Mouse (Mus musculus) embryonic facial prominence, embryonic 14.5 days (tissue): Measurements from ENCODE around the gene Thap12. TPM values are rescaled to one million over a fixed set of nuclear protein-coding genes. Genes with fewer than 3 reads are reported as not detected.

Experiments
- ATAC-seq: fragments of 200-750 bp; cut with Nextera tagmentation; 2 replicates; pipeline ENCODE4 v1.8.0; 2017; ENCODE audit warnings: low read depth, moderate number of reproducible peaks, moderate TSS enrichment
- DNase-seq: peaks from one replicate; pipeline ENCODE4 v3.0.0-alpha.2; 2015; ENCODE audit warnings: low spot score
- H3K27ac ChIP-seq: fragments of 300-500 bp; sonication (generic); replicated peaks from 2 replicates; pipeline ENCODE4 v1.5.1; 2014; ENCODE audit warnings: low read depth, mild to moderate bottlenecking, low read length, moderate library complexity
- H3K27me3 ChIP-seq: fragments of 300-500 bp; sonication (generic); replicated peaks from 2 replicates; pipeline ENCODE4 v1.6.1; 2014; ENCODE audit warnings: low read length; ENCODE audit not compliant: control insufficient read depth, insufficient read depth
- H3K36me3 ChIP-seq: fragments of 300-500 bp; sonication (generic); 2 replicates; pipeline ENCODE4 v1.6.1; 2014; ENCODE audit warnings: low read length, mixed read lengths; ENCODE audit not compliant: control insufficient read depth, insufficient read depth
- H3K4me1 ChIP-seq: fragments of 300-500 bp; sonication (generic); 2 replicates; pipeline ENCODE4 v1.6.1; 2014; ENCODE audit warnings: antibody characterized with exemption, low read length; ENCODE audit not compliant: control insufficient read depth, insufficient read depth
- H3K4me2 ChIP-seq: fragments of 300-500 bp; sonication (generic); 2 replicates; pipeline ENCODE4 v1.6.1; 2014; ENCODE audit warnings: low read depth, mild to moderate bottlenecking, low read length, moderate library complexity, mixed read lengths
- H3K4me3 ChIP-seq: fragments of 300-500 bp; sonication (generic); 2 replicates; pipeline ENCODE4 v1.5.1; 2014; ENCODE audit warnings: low read depth, mild to moderate bottlenecking, low read length
- H3K9ac ChIP-seq: fragments of 300-500 bp; sonication (generic); 2 replicates; pipeline ENCODE4 v1.6.1; 2014; ENCODE audit warnings: low read depth, mild to moderate bottlenecking, low read length, moderate library complexity, mixed read lengths
- H3K9me3 ChIP-seq: fragments of 300-500 bp; sonication (generic); 2 replicates; pipeline ENCODE4 v1.6.1; 2016; ENCODE audit warnings: low read length; ENCODE audit not compliant: control insufficient read depth
- WGBS: fragments of 180-500 bp; shearing (Covaris S2); extraction: QIAGEN DNeasy Blood & Tissue Kit; methylation state at CpG from one replicate; pipeline ENCODE4 v1.1.7; 2014; 5-methylcytosine and 5-hydroxymethylcytosine counted together
- polyA plus RNA-seq: library from polyadenylated mRNA; unstranded; fragments of >200 nt; fragmentation: Nextera tagmentation; extraction: Ambion mirVana; gene quantifications from 2 replicates; pipeline ENCODE4 v1.2.1, GENCODE M21; 2014

The Thap12 gene
- polyA plus RNA-seq, 1 experiment from 2014 or later = 58.0 TPM

DNA sequence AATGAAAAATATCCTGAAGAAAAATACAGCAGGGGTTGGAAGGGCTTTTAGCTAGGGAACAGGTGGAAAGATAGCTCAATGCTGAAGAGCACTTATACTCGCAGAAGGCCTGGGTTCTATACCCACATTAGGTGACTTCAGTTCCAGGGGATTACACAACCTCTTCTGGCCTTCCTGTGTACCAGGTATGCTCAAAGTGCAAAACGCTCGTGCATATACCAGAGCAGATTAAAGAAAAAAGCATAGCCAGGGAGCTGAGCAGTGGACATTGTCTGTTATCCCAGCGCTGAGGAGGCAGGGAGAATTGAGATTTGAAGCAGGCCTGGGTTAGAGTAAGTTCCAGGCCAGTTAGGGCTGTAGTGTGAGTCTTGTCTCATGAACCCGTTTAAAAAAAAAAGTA, 1.4 kb downstream of the Thap12 start:
- ATAC-seq = no peak
- Histone ChIP-seq H3K9me3 (no peaks in the 10 kb centered on the region), H3K4me3 (peak overlapping the region; percentile 99), H3K4me1 (peaks cover 20% of the 10 kb centered on the region), H3K9ac (peak overlapping the region; percentile 96), H3K27me3 (no peaks in the 10 kb centered on the region), H3K27ac (no peak overlapping the region), H3K4me2 (peak overlapping the region; percentile 70), H3K36me3 (0 out of 2 replicates have a peak, but pooled peaks cover 4% of the 10 kb centered on the region)
- no peak for DNase-seq
- WGBS = 60% methylated on average over 5 of the region's 5 CpGs

DNA sequence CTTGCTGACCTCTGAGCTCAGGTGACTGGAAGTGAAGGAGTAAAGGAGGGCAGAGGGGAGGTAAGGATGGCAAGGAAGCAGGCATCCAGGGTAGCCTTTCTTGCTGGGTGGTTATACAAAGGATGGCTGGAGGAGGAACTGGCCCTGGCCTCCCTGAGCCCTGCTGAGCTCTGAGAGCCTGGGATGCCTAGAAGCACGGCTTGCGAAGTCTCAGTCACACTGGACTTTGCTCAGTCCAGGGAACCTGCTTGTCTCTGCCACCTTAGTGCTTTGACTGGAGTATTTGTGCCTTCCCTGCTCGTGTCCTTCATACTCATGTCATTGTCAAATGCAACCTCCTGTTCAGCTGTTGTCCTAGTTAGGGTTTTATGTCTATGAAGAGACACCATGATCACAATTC, 10.8 kb downstream of the Thap12 start:
- Histone ChIP-seq H3K36me3 (peaks cover 84% of the 10 kb centered on the region), H3K4me3 (no peak overlapping the region), H3K9me3 (no peaks in the 10 kb centered on the region), H3K27ac (no peak overlapping the region), H3K4me1 (no peaks in the 10 kb centered on the region), H3K9ac (no peak overlapping the region), H3K27me3 (no peaks in the 10 kb centered on the region), H3K4me2 (no peak overlapping the region)
- ATAC-seq = no peak
- DNase-seq = no peak
- 89% methylated on average over 3 of the region's 3 CpGs for WGBS

DNA sequence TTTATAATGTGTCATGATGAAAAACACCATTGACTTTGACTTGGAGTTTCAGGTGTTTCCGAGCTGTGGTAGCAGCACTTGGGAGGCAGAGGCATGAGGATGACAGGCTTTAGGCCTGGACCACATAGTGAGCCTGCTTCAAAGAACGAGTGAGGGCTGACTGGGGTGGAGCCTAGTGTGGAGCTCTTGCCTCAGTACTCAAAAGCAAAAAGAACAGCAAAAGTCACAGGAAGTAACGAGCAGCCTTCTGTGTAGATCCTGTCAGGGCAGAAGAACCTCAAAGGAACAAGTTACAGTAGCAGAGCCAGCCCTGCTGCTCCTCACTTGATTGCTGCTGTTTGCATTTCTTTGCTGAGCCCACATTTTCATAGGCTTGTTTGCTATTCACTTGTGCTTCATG, 14.5 kb downstream of the Thap12 start:
- Histone ChIP-seq H3K36me3 (peaks cover 53% of the 10 kb centered on the region), H3K4me1 (peaks cover 10% of the 10 kb centered on the region; the same call in 1 of the 2 replicates), H3K9me3 (no peaks in the 10 kb centered on the region), H3K27me3 (no peaks in the 10 kb centered on the region), H3K9ac (no peak overlapping the region), H3K4me3 (no peak overlapping the region), H3K27ac (no peak overlapping the region), H3K4me2 (no peak overlapping the region)
- DNase-seq (no peak), ATAC-seq (no peak)
- 78% methylated on average over 3 of the region's 3 CpGs for WGBS

DNA sequence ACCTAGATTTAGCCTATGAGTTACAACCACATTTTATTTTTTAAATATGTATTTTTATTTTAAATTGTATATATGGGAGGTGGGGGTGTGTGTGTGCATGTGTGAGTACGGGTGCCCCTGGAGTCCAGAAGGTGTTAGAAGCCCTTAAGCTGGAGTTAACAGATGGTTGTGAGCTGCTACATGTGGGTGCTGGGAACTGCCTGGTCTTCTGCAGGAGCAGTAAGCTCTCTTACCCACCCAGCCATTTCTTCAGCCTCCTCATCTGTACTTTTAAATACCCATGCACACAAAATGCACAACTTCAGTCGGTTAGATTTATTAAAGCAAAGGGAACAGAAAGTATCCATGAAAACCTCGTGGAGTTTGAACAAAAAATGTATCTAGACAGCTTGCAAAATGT, 16.9 kb downstream of the Thap12 start:
- DNase-seq = no peak
- Histone ChIP-seq H3K36me3 (peaks cover 30% of the 10 kb centered on the region), H3K27me3 (no peaks in the 10 kb centered on the region), H3K9ac (no peak overlapping the region), H3K27ac (no peak overlapping the region), H3K4me2 (no peak overlapping the region), H3K4me1 (peaks cover 12% of the 10 kb centered on the region; the same call in 1 of the 2 replicates), H3K4me3 (no peak overlapping the region), H3K9me3 (no peaks in the 10 kb centered on the region)
- ATAC-seq = no peak
- 82% methylated on average over 3 of the region's 3 CpGs for WGBS

DNA sequence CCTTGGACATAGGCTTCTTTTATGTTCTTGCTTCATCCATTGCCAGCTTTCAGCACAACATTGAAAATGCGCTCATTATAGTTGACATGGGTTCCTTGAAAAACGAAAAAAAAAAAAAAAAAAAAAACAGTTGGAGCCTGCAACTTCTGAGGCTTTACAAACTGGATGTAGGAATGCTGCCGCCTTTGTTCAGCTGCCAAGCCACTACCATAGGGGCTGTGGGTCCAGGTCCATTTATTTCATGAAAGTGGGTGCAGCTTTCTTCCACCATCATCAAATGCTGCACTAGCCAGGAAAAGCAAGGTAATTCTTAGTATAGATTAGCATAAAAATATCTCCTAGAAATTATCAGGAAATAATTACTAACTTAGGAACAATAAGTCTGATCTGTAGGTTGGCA, 17.8 kb downstream of the Thap12 start:
- H3K27ac ChIP-seq = no peak overlapping the region
- peaks cover 12% of the 10 kb centered on the region; the same call in 1 of the 2 replicates for H3K4me1 ChIP-seq
- DNase-seq = no peak
- no peaks in the 10 kb centered on the region for H3K27me3 ChIP-seq
- no peak for ATAC-seq
- H3K4me3 ChIP-seq = no peak overlapping the region
- H3K4me2 ChIP-seq = no peak overlapping the region
- no peaks in the 10 kb centered on the region for H3K9me3 ChIP-seq
- H3K9ac ChIP-seq = no peak overlapping the region
- peaks cover 20% of the 10 kb centered on the region for H3K36me3 ChIP-seq
- WGBS = 40% methylated on average over 3 of the region's 3 CpGs

DNA sequence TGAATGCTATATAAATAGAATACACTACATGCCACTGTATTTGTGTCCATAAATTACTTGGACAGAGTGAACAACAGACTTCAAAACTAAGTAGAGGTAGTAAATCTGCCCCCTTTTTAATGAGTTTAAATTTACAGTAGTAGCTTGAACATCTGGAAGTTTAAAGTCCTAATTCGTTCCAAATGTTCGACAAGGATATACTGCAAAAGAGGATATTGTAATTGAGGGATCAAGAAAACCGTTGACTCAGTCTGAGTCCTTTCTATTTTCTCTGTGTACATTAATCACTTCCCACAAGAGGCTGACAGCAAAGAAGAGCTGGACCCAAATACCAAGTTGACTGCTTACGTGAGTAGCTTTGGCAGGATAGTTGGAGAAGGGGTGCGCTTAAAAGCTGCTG, 18.3 kb downstream of the Thap12 start:
- ATAC-seq (no peak), DNase-seq (peak; percentile 45)
- H3K9me3 ChIP-seq = no peaks in the 10 kb centered on the region
- no peak overlapping the region for H3K4me3 ChIP-seq
- H3K4me2 ChIP-seq = no peak overlapping the region
- H3K27ac ChIP-seq = no peak overlapping the region
- no peak overlapping the region for H3K9ac ChIP-seq
- 30% methylated on average over 5 of the region's 5 CpGs for WGBS
- peaks cover 16% of the 10 kb centered on the region for H3K36me3 ChIP-seq
- peaks cover 12% of the 10 kb centered on the region; the same call in 1 of the 2 replicates for H3K4me1 ChIP-seq
- H3K27me3 ChIP-seq = no peaks in the 10 kb centered on the region

DNA sequence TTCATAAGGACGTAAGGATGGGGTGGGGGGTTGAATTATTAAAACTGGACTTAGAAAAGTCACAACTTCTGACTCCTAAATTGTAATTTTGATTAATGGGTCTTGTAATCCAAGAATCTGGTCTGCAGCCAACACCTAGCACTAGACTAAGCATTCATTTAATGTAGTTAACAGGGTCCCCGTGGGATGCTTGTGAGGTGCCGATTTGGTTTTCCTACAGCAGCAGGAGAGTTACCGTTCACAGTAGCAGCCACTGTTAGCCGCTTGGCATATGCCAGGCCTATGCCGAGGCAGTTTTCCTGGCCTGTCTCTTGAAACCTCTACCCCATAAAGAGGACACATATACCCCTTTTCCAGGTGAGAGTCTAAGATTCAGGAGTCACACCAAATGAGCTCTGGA, 18.7 kb downstream of the Thap12 start:
- H3K27ac ChIP-seq = no peak overlapping the region
- H3K9ac ChIP-seq = no peak overlapping the region
- peaks cover 11% of the 10 kb centered on the region for H3K36me3 ChIP-seq
- DNase-seq (no peak), ATAC-seq (no peak)
- H3K4me2 ChIP-seq = no peak overlapping the region
- H3K27me3 ChIP-seq = no peaks in the 10 kb centered on the region
- H3K4me1 ChIP-seq = peaks cover 12% of the 10 kb centered on the region; the same call in 1 of the 2 replicates
- no peak overlapping the region for H3K4me3 ChIP-seq
- H3K9me3 ChIP-seq = no peaks in the 10 kb centered on the region
- WGBS = 57% methylated on average over 6 of the region's 6 CpGs

DNA sequence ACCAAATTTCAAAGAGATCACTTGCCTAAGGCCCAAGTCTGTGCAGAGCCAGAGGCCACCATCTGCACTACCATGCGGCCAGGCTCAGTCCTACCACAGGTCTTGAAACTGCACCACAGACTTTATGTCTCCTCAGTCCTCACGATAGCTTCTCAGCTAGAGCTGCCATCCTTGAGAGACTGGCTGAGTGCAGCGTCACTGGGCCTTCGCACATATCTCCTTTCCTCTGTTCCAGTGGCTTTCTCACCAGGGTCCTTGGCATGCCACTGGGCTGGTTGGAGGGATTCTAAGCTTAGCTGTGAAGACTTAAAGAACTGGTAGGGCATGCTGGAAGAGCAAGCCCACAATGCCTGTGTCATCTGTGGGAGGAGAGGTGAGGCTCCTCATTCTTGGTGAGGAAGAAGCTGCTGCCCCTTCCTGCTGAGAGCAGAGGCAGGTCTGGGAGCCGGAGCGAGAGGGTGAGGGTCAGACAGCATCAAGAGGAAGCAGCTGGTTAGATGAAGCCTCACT, 22.8 kb downstream of the Thap12 start:
- Histone ChIP-seq H3K4me2 (no peak overlapping the region), H3K4me1 (peaks cover 19% of the 10 kb centered on the region; the same call in 1 of the 2 replicates), H3K27me3 (no peaks in the 10 kb centered on the region), H3K4me3 (no peak overlapping the region), H3K9me3 (no peaks in the 10 kb centered on the region), H3K36me3 (no peaks in the 10 kb centered on the region), H3K27ac (no peak overlapping the region), H3K9ac (no peak overlapping the region)
- WGBS = 94% methylated on average over 6 of the region's 6 CpGs
- ATAC-seq = no peak
- no peak for DNase-seq

DNA sequence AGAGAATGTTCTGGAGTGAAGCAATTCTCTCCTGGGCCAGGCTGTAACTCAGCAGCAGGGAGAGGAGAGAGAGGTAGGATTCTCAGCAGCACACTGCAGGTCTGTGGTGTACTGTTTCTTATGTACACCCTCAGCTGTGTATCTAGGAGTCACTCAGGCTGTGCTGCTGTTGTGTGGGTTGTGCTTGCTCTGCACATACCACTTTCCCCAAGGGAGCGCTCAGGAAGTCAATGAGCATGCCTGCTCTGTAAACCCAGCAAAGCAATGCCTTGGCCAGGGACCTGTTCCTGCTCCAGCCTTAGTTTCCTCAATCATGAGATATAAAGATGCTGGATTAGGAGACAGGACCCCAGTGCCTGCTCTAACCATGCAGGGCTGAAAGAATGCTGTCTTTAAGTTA, 25.1 kb downstream of the Thap12 start:
- H3K27ac ChIP-seq = no peak overlapping the region
- H3K9ac ChIP-seq = no peak overlapping the region
- DNase-seq = peak; percentile 64
- 0 out of 2 replicates have a peak, but pooled peaks cover 4% of the 10 kb centered on the region for H3K27me3 ChIP-seq
- no peaks in the 10 kb centered on the region for H3K36me3 ChIP-seq
- WGBS = 82% methylated on average over 1 of the region's 1 CpGs
- H3K4me3 ChIP-seq = no peak overlapping the region
- H3K4me1 ChIP-seq = 0 out of 2 replicates have a peak, but pooled peaks cover 10% of the 10 kb centered on the region
- no peaks in the 10 kb centered on the region for H3K9me3 ChIP-seq
- H3K4me2 ChIP-seq = no peak overlapping the region
- ATAC-seq = peak; percentile 30; the same call in 1 of the 2 replicates
